Mouse (Mus musculus): Measurements from ENCODE around the gene Cables2. TPM values are rescaled to one million over a fixed set of nuclear protein-coding genes. Genes with fewer than 3 reads are reported as not detected.
A peak's percentile ranks its signal among the peaks of the same experiment; 100 is the strongest.

Cables2 gene
- polyA plus RNA-seq, 1 experiment from 2014 or later: 12.5 TPM

DNA sequence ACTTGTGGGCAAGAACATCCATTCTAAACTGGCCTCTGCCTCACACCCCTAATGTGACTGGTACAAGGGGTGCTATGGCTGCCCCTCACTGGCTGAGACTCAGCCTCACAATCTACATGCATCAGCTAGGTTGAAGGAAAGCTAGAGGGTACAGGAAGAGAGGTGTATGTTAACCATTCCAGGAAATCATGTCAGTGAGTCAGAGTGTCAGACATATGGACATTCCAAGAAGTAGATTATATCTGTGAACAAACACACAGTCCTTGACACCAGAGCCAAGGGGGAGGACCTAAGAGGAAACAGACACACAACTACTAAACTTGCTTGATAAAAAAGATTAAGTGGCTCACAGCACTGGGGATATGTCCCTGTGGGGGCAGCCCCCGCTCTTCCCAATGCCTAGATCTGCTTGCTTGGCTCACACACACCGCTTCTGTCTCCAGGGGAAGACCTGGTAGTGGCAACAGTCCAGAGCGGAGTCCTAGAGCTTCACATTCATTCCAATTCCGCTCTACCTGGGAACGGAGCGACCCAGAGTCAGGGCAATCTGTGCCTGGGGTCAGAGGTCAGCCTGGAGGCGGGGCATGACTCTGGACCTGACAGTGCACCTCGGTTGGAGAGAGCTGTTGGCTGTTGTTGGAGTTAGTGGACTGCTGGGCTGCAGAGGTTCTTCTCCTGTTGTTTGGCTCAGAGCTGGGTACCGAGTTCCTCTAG lies 24.2 kb downstream of the Cables2 start:
- 66% methylated on average over 9 of the region's 9 CpGs for WGBS
- H3K4me3 ChIP-seq: no peak overlapping the region
- H3K4me2 ChIP-seq: no peak overlapping the region
- no peak overlapping the region for H3K9ac ChIP-seq
- no peak for ATAC-seq (ENCODE audit: insufficient number of reproducible peaks, low FRiP score, low TSS enrichment, low read depth)
- no peaks in the 10 kb centered on the region for H3K9me3 ChIP-seq
- no peak overlapping the region for H3K27ac ChIP-seq
- no peaks in the 10 kb centered on the region for H3K36me3 ChIP-seq
- H3K4me1 ChIP-seq: no peaks in the 10 kb centered on the region
- no peaks in the 10 kb centered on the region for H3K27me3 ChIP-seq

DNA sequence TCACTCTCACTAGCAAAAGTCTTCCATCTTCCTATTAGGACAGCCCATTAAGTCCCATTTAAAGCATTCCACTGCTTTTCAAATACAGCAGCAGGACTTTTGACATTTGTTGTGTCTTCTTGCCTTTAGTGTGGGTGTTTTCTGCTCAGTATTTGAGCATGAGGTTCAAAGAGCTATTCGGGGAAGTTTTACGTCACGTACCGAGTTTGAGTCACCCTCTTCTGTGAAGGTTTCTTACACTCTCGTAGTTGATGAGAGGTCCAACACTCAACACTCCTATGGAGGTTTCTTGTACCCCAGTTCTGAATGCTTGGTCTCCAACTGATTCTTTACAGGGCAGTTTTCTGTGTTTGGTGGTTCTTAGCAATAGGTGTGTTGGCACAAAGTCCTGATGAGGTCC lies 25.4 kb downstream of the Cables2 start:
- H3K27ac ChIP-seq: no peak overlapping the region
- no peak overlapping the region for H3K9ac ChIP-seq
- no peaks in the 10 kb centered on the region for H3K9me3 ChIP-seq
- no peaks in the 10 kb centered on the region for H3K36me3 ChIP-seq
- H3K4me1 ChIP-seq: no peaks in the 10 kb centered on the region
- 85% methylated on average over 5 of the region's 5 CpGs for WGBS
- no peak overlapping the region for H3K4me3 ChIP-seq
- H3K27me3 ChIP-seq: no peaks in the 10 kb centered on the region
- no peak for ATAC-seq (ENCODE audit: insufficient number of reproducible peaks, low FRiP score, low TSS enrichment, low read depth)
- H3K4me2 ChIP-seq: no peak overlapping the region

GRCm38 (mm10) chr2:180243108-180243507 lies 30.2 kb downstream of the Cables2 start:
- Histone ChIP-seq H3K9ac (no peak overlapping the region), H3K9me3 (no peaks in the 10 kb centered on the region), H3K4me2 (no peak overlapping the region), H3K4me3 (no peak overlapping the region), H3K36me3 (no peaks in the 10 kb centered on the region), H3K4me1 (no peaks in the 10 kb centered on the region), H3K27ac (no peak overlapping the region), H3K27me3 (no peaks in the 10 kb centered on the region)
- 82% methylated on average over 4 of the region's 4 CpGs for WGBS
- ATAC-seq (ENCODE audit: insufficient number of reproducible peaks, low FRiP score, low TSS enrichment, low read depth): no peak

GRCm38 (mm10) chr2:180238591-180238990 lies 34.7 kb downstream of the Cables2 start:
- ATAC-seq (ENCODE audit: insufficient number of reproducible peaks, low FRiP score, low TSS enrichment, low read depth): no peak
- WGBS: 59% methylated on average over 5 of the region's 5 CpGs

DNA sequence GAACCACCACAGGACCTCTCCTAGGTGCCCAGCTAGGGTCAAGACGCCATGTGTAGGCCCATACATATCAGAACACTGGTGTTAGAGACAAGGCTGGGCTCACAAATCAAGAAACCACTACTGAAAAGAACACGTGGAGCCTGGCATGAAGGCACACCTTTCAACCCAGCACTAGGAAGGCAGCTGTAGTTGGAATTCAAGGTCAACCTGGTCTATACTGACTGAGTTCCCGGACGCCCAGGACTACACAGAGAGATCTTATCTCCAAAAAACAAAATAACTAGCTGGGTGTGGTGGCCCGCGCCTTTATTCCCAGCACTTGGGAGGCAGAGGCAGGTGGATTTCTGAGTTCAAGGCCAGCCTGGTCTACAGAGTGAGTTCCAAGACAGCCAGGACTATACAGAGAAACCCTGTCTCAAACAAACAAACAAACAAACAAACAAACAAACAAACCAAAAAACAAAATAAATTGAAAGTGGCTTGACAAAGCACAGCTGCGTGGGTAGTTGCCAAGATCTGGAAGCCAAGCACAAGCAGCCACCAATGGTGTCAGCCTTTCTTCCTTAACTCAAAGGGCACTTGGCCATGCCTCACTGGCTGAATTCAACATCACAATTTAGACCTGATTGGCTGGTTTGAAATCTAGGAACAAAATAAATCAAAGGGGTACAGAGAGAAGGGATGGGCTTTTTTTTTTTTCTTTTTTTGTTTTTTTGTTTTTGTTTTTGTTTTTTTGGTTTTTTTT lies 35.5 kb downstream of the Cables2 start:
- Histone ChIP-seq H3K9ac (no peak overlapping the region), H3K4me1 (peaks cover 27% of the 10 kb centered on the region), H3K27me3 (no peaks in the 10 kb centered on the region), H3K4me3 (no peak overlapping the region), H3K27ac (no peak overlapping the region), H3K4me2 (no peak overlapping the region), H3K9me3 (no peaks in the 10 kb centered on the region), H3K36me3 (no peaks in the 10 kb centered on the region)
- WGBS: 79% methylated on average over 7 of the region's 7 CpGs
- ATAC-seq (ENCODE audit: insufficient number of reproducible peaks, low FRiP score, low TSS enrichment, low read depth): no peak

More at GRCm38 (mm10) chr2:180238591-180238990, 34.7 kb downstream of the Cables2 start:
- Histone ChIP-seq H3K4me2 (no peak overlapping the region), H3K27me3 (no peaks in the 10 kb centered on the region), H3K36me3 (no peaks in the 10 kb centered on the region), H3K9ac (no peak overlapping the region), H3K9me3 (no peaks in the 10 kb centered on the region), H3K4me3 (no peak overlapping the region), H3K4me1 (peaks cover 23% of the 10 kb centered on the region), H3K27ac (no peak overlapping the region)

DNA sequence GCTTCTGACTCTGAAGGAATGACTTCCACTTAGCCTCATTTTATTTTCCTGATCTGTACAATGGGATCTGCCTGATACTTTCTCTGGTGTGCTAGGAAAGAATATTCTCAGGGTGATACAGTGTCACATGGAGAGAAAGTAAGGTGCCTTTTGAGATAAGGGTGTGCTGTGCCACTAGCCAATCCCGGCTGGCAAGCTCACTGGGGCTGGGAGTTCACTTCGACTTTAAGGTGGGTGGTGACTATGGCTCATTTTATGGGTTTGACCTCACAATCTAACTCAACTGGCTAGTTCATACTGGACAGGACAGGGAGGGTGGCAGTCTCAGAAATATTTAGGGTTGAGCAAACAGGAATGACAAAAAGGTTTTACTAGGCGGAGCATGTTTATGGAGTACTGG lies 36.4 kb downstream of the Cables2 start:
- no peak overlapping the region for H3K27ac ChIP-seq
- peaks cover 27% of the 10 kb centered on the region for H3K4me1 ChIP-seq
- ATAC-seq (ENCODE audit: insufficient number of reproducible peaks, low FRiP score, low TSS enrichment, low read depth): no peak
- H3K4me3 ChIP-seq: no peak overlapping the region
- H3K9me3 ChIP-seq: no peaks in the 10 kb centered on the region
- 67% methylated on average over 3 of the region's 3 CpGs for WGBS
- no peak overlapping the region for H3K4me2 ChIP-seq
- H3K27me3 ChIP-seq: no peaks in the 10 kb centered on the region
- H3K9ac ChIP-seq: no peak overlapping the region
- no peaks in the 10 kb centered on the region for H3K36me3 ChIP-seq

DNA sequence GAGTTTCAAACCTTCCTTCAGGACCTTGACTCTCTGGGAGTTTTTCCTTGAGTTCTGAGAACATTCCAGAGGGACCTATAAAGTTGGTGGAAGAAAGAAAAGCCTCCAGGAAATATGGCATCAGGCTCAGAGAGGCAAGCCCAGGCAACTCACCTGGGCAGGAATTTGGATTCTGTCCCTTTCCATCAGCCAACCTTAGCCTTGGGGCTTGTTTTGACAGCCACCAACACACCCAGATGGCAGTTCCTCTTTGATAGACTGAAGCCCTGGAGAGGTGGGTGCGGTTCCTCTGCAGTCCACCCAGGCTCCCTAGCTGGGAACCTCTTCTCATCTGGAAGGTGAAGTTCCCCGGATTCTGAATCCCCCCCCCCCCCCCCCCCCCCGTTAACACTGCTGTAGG lies 36.8 kb downstream of the Cables2 start:
- ATAC-seq (ENCODE audit: insufficient number of reproducible peaks, low FRiP score, low TSS enrichment, low read depth): no peak
- Histone ChIP-seq H3K4me2 (no peak overlapping the region), H3K4me3 (no peak overlapping the region), H3K27ac (peak overlapping the region; percentile 77), H3K9ac (no peak overlapping the region), H3K36me3 (no peaks in the 10 kb centered on the region), H3K9me3 (no peaks in the 10 kb centered on the region), H3K27me3 (no peaks in the 10 kb centered on the region), H3K4me1 (peaks cover 27% of the 10 kb centered on the region)
- 48% methylated on average over 2 of the region's 3 CpGs for WGBS

DNA sequence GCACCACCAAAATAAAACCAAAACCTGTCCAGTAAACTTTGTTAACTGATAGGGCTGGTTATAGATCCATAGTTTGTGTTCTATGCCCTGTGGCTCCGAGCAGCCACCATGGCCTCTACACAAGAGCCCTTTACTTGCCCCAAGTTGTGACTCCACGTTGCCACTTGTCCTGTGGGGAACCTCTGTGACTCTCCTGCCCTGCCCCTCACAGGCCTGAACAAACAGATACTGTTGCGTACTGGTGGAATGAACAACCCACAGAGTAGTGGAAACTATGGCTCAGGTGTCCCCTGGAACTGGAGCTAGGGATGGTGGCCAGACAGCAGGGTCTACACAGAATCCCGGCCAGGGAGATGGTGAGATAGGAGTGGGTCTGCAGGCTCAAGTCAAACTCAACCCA lies 37.5 kb downstream of the Cables2 start:
- no peaks in the 10 kb centered on the region for H3K27me3 ChIP-seq
- ATAC-seq (ENCODE audit: insufficient number of reproducible peaks, low FRiP score, low TSS enrichment, low read depth): no peak
- no peak overlapping the region for H3K9ac ChIP-seq
- peaks cover 27% of the 10 kb centered on the region for H3K4me1 ChIP-seq
- WGBS: 75% methylated on average over 4 of the region's 4 CpGs
- H3K36me3 ChIP-seq: no peaks in the 10 kb centered on the region
- H3K4me3 ChIP-seq: no peak overlapping the region
- H3K9me3 ChIP-seq: no peaks in the 10 kb centered on the region
- no peak overlapping the region for H3K4me2 ChIP-seq
- peak overlapping the region; percentile 77 for H3K27ac ChIP-seq

DNA sequence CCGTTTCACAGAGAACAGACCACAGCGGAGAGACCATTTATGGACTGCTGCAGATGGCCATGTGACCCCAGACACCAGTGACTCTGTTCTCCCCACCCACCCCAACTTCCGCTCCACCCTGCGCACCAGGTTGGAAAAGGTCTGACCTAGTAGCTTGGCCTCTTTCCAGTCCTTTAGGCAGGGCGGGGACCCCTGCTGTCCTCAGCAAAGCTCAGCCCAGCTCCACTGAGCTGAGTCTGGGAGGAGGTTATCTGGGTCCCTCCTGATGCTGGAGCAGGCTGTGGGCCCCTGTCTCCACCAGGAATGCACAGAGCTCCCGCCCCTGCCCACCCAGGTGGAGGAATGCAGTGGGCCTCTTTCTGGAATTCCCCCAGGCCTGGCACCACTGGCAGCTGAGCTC lies 38.3 kb downstream of the Cables2 start:
- H3K4me1 ChIP-seq: peaks cover 27% of the 10 kb centered on the region

GRCm38 (mm10) chr2:180234353-180234752 lies 38.9 kb downstream of the Cables2 start:
- Histone ChIP-seq H3K4me3 (no peak overlapping the region), H3K27me3 (no peaks in the 10 kb centered on the region), H3K9ac (no peak overlapping the region), H3K9me3 (no peaks in the 10 kb centered on the region), H3K27ac (peak overlapping the region; percentile 77), H3K4me1 (peaks cover 27% of the 10 kb centered on the region), H3K4me2 (no peak overlapping the region), H3K36me3 (no peaks in the 10 kb centered on the region)
- whole genome bisulfite sequencing: 82% methylated on average over 8 of the region's 8 CpGs
- ATAC-seq (ENCODE audit: insufficient number of reproducible peaks, low FRiP score, low TSS enrichment, low read depth): no peak

More for the DNA sequence above, 38.3 kb downstream of the Cables2 start:
- H3K36me3 ChIP-seq: no peaks in the 10 kb centered on the region
- H3K9me3 ChIP-seq: no peaks in the 10 kb centered on the region
- H3K27me3 ChIP-seq: no peaks in the 10 kb centered on the region
- peak overlapping the region; percentile 77 for H3K27ac ChIP-seq
- H3K4me3 ChIP-seq: no peak overlapping the region
- H3K9ac ChIP-seq: no peak overlapping the region
- WGBS: 31% methylated on average over 6 of the region's 6 CpGs
- no peak overlapping the region for H3K4me2 ChIP-seq
- ATAC-seq (ENCODE audit: insufficient number of reproducible peaks, low FRiP score, low TSS enrichment, low read depth): peak; percentile 60; the same call in 1 of the 2 replicates

DNA sequence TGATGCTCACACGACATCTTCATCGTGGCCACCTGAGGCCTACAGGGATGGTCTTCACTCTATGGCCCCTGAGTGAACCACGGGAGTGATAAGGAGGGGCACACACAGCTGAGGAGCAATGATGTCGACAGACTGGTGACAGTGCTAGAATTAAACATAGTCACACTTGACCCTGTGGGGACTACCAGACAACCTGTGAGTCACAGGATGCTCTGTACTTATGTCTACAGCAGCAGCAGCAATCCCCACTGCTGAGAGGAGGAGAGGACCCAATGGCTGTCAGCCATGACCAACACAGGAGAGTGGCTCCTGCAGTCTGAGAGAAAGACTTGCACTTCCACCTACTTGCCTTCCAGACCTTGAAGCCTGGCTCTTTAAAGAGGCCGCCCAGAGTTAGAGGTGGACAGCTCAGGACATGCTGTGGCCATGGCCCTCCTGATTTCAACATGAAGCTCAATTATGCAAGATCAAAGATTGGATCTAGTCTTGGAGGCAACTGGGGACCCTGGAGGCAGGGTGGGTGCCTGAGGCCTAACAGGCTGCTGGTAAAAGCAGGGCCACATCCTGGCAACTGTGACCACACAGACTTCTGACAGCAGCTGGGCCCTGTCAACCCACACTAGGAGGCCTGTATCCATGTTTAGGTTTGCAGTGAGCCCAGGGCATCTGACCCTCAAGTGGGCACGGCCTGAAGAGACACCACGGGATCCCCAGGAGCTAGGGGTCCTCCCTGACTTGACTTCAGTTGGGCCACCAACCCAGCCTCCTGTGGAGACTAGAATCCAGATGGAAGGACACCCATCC lies 40.0 kb downstream of the Cables2 start:
- no peaks in the 10 kb centered on the region for H3K9me3 ChIP-seq
- H3K27me3 ChIP-seq: no peaks in the 10 kb centered on the region
- 83% methylated on average over 7 of the region's 7 CpGs for WGBS
- no peak overlapping the region for H3K9ac ChIP-seq
- peaks cover 35% of the 10 kb centered on the region for H3K4me1 ChIP-seq
- no peak overlapping the region for H3K4me3 ChIP-seq
- H3K4me2 ChIP-seq: no peak overlapping the region
- no peak for ATAC-seq (ENCODE audit: insufficient number of reproducible peaks, low FRiP score, low TSS enrichment, low read depth)
- H3K27ac ChIP-seq: no peak overlapping the region
- no peaks in the 10 kb centered on the region for H3K36me3 ChIP-seq

DNA sequence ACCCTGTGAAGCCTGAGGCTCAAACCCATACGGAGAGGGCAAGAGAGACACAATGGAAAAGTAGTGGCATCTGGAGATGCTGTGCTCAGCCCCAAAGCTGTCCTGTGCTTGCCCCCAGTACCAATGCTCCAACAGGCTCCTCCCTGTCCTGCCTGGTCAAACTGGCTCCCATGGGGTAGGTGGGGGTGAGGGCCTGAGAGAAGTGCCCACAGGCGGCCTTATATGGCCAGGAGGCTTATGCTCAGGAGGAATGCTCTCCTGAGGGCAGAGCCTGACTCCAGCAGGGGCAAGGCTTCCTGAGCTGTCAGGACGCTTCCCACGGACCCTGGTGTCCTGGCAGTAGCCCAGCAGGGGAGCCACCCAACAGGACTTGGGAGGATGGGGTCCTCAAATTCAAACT lies 42.8 kb downstream of the Cables2 start:
- no peaks in the 10 kb centered on the region for H3K9me3 ChIP-seq
- H3K27me3 ChIP-seq: peaks cover 8% of the 10 kb centered on the region
- no peak overlapping the region for H3K4me3 ChIP-seq
- no peak overlapping the region for H3K9ac ChIP-seq
- no peaks in the 10 kb centered on the region for H3K36me3 ChIP-seq
- no peak for ATAC-seq (ENCODE audit: insufficient number of reproducible peaks, low FRiP score, low TSS enrichment, low read depth)
- H3K4me2 ChIP-seq: no peak overlapping the region
- H3K4me1 ChIP-seq: peaks cover 51% of the 10 kb centered on the region
- no peak overlapping the region for H3K27ac ChIP-seq
- 63% methylated on average over 4 of the region's 4 CpGs for WGBS

Data from limb, embryonic 15.5 days (tissue).